Mouse (Mus musculus) G1E (cell line): ENCODE measurements around the gene Mef2c. TPM values are rescaled to one million over a fixed set of nuclear protein-coding genes. Genes with fewer than 3 reads are reported as not detected.

Experiments used
- ATAC-seq: 2 replicates; pipeline ENCODE4 v1.8.0; 2016; ENCODE audit warnings: mild to moderate bottlenecking; ENCODE audit not compliant: insufficient number of reproducible peaks, poor library complexity, low FRiP score, severe bottlenecking; ENCODE audit errors: extremely low read depth
- DNase-seq: peaks from one replicate; pipeline ENCODE4 v3.0.0; 2012; ENCODE audit warnings: low spot score
- H3K27me3 ChIP-seq: 2 replicates; pipeline ENCODE4 v1.6.1; 2012; ENCODE audit warnings: mild to moderate bottlenecking, low read length, inconsistent platforms; ENCODE audit not compliant: insufficient read depth
- H3K36me3 ChIP-seq: replicated peaks from 2 replicates; pipeline ENCODE3; 2012; ENCODE audit warnings: mild to moderate bottlenecking, inconsistent platforms
- H3K4me1 ChIP-seq: 2 replicates; pipeline ENCODE4 v1.6.1; 2012; ENCODE audit warnings: low read depth, low read length, inconsistent platforms, mixed read lengths; ENCODE audit not compliant: insufficient read depth
- H3K4me3 ChIP-seq: 2 replicates; pipeline ENCODE4 v1.5.1; 2012; ENCODE audit warnings: low read depth, mild to moderate bottlenecking, inconsistent platforms, low read length, moderate library complexity, mixed read lengths
- H3K9me3 ChIP-seq: replicated peaks from 2 replicates; pipeline ENCODE4 v1.6.1; 2012; ENCODE audit warnings: inconsistent platforms
- CTCF ChIP-seq: IDR thresholded peaks from 2 replicates; pipeline ENCODE4 v1.5.1; 2012; ENCODE audit warnings: low read depth, low read length, inconsistent platforms, mixed read lengths
- GATA1 ChIP-seq: IDR thresholded peaks from 2 replicates; pipeline ENCODE4 v1.6.1; 2012; ENCODE audit warnings: borderline replicate concordance, low read length, inconsistent platforms, mixed read lengths
- GATA2 ChIP-seq: IDR thresholded peaks from 2 replicates; pipeline ENCODE4 v1.6.1; 2012; ENCODE audit warnings: low read depth, low read length, inconsistent platforms, borderline replicate concordance
- POLR2AphosphoS5 ChIP-seq: IDR thresholded peaks from 2 replicates; pipeline ENCODE4 v1.6.1; 2012; ENCODE audit warnings: low read depth, low read length, inconsistent platforms; ENCODE audit not compliant: insufficient replicate concordance
- TAL1 ChIP-seq: conservative IDR thresholded peaks from 2 replicates; pipeline ENCODE4 v1.6.1; 2012; ENCODE audit warnings: low read depth, low read length, inconsistent platforms, mixed read lengths
- polyA plus RNA-seq: library from polyadenylated mRNA; stranded (reverse); fragments of >175 nt; gene quantifications from 2 replicates; pipeline ENCODE4 v1.2.3, GENCODE M21; 2012
- total RNA-seq, 2 experiments: library from RNA; stranded (forward) in 1 of 2; stranded (reverse) in 1 of 2; fragments of 200-1000 nt in 1 of 2; fragments of >200 nt in 1 of 2; fragmentation: Nextera tagmentation in 1 of 2; gene quantifications; 2 replicates each; pipeline ENCODE4 v1.2.3; 2014 to 2017

Mef2c gene
- total RNA-seq (2014; fragmentation: Nextera tagmentation) (not detected in 2 replicates), total RNA-seq (2017) (0.12 and 0.60 TPM in 2 replicates), polyA plus RNA-seq (0.07 TPM in 1 of 2 replicates, not detected in the other)

- Histone ChIP-seq H3K4me3 (no peak within 1 kb of the TSS), H3K27me3 (no peaks in the 10 kb centered on the region), H3K9me3 (no peaks in the 10 kb centered on the region), H3K36me3 (no peaks in the 10 kb centered on the region), H3K4me1 (no peaks in the 10 kb centered on the region)
- no peak for ATAC-seq
- DNase-seq = no peak
- TF ChIP-seq TAL1 (no peak), CTCF (no peak), POLR2AphosphoS5 (no peak), GATA2 (no peak), GATA1 (no peak)
These were observed at the start of gene Mef2c for GRCm38 (mm10) chr13:83503919-83504318. Gene Mef2c (plus strand): TSS chr13:83504034.

DNA sequence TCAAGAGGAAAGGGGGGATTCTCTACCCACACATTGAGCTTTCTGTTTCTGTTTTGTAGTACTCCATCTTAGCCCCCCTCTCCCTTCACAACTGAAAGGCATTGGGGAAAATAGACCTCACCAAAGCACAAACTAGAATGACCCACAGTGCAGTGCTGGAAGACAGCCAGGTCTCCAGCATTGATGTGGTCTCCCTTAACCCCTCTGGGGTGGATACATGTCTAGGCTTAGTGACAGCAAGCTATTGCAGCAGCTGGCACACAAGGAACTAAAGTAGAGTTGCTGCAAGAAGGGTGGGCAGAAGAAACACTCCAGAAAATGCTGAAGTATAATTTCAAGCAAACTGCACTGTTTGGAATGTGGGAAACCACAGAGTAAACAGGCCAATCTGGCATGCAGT, 45.1 kb upstream of the Mef2c start:
- no peak for ATAC-seq
- TF ChIP-seq GATA2 (no peak), POLR2AphosphoS5 (no peak), TAL1 (no peak), CTCF (no peak), GATA1 (no peak)
- H3K9me3 ChIP-seq = no peaks in the 10 kb centered on the region

GRCm38 (mm10) chr13:83459600-83459999, 44.2 kb upstream of the Mef2c start:
- no peaks in the 10 kb centered on the region for H3K36me3 ChIP-seq
- H3K9me3 ChIP-seq = no peaks in the 10 kb centered on the region
- DNase-seq = no peak
- H3K4me1 ChIP-seq = no peaks in the 10 kb centered on the region
- no peak for TF ChIP-seq GATA1
- no peak for TF ChIP-seq CTCF
- no peak for TF ChIP-seq POLR2AphosphoS5
- no peak for TF ChIP-seq GATA2
- no peak for TF ChIP-seq TAL1
- H3K4me3 ChIP-seq = no peak overlapping the region
- no peaks in the 10 kb centered on the region for H3K27me3 ChIP-seq
- ATAC-seq = no peak

More for the DNA sequence above, 45.1 kb upstream of the Mef2c start:
- DNase-seq = no peak
- no peaks in the 10 kb centered on the region for H3K27me3 ChIP-seq
- no peaks in the 10 kb centered on the region for H3K36me3 ChIP-seq
- no peak overlapping the region for H3K4me3 ChIP-seq
- H3K4me1 ChIP-seq = no peaks in the 10 kb centered on the region

GRCm38 (mm10) chr13:83460620-83461019, 43.2 kb upstream of the Mef2c start:
- no peaks in the 10 kb centered on the region for H3K4me1 ChIP-seq
- DNase-seq (no peak), ATAC-seq (no peak)
- no peak overlapping the region for H3K4me3 ChIP-seq
- H3K36me3 ChIP-seq = no peaks in the 10 kb centered on the region
- H3K9me3 ChIP-seq = no peaks in the 10 kb centered on the region
- H3K27me3 ChIP-seq = no peaks in the 10 kb centered on the region
- TF ChIP-seq CTCF = no peak
- TF ChIP-seq TAL1 = no peak
- no peak for TF ChIP-seq GATA2
- no peak for TF ChIP-seq GATA1
- TF ChIP-seq POLR2AphosphoS5 = no peak

- Histone ChIP-seq H3K9me3 (no peaks in the 10 kb centered on the region), H3K4me3 (no peak overlapping the region), H3K27me3 (no peaks in the 10 kb centered on the region), H3K36me3 (no peaks in the 10 kb centered on the region), H3K4me1 (no peaks in the 10 kb centered on the region)
- no peak for ATAC-seq
- no peak for DNase-seq
- no peak for TF ChIP-seq GATA1
- no peak for TF ChIP-seq POLR2AphosphoS5
- no peak for TF ChIP-seq CTCF
- TF ChIP-seq GATA2 = no peak
- no peak for TF ChIP-seq TAL1
These were observed 42.3 kb upstream of the Mef2c start for GRCm38 (mm10) chr13:83461556-83461955.

DNA sequence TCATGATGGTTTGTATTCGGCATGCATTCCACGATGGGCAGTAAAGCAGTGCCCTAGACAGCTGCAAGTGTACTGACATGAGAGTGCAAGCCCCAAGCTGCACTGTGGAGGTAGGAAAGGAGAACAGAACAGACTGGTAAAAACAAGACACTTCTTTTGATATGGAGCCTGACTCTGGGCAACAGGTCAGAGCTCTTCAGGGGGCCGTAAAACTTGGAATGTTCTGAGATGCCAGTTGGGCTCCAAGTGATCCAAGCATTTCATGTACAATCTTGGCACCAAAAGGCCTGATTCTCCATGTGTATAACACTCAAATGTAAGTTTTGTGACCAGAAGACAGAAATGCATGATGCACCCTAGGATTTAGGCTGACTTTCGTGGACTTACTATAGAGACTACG, 37.1 kb upstream of the Mef2c start:
- DNase-seq (no peak), ATAC-seq (no peak)
- Histone ChIP-seq H3K4me1 (no peaks in the 10 kb centered on the region), H3K9me3 (no peaks in the 10 kb centered on the region), H3K4me3 (no peak overlapping the region), H3K36me3 (no peaks in the 10 kb centered on the region), H3K27me3 (no peaks in the 10 kb centered on the region)
- TF ChIP-seq TAL1 = no peak
- no peak for TF ChIP-seq POLR2AphosphoS5
- no peak for TF ChIP-seq GATA1
- no peak for TF ChIP-seq CTCF
- TF ChIP-seq GATA2 = no peak

GRCm38 (mm10) chr13:83468794-83469193, 35.0 kb upstream of the Mef2c start:
- DNase-seq (no peak), ATAC-seq (no peak)
- H3K27me3 ChIP-seq = no peaks in the 10 kb centered on the region
- no peaks in the 10 kb centered on the region for H3K9me3 ChIP-seq
- no peak for TF ChIP-seq TAL1
- no peak for TF ChIP-seq CTCF
- no peak for TF ChIP-seq GATA1
- TF ChIP-seq POLR2AphosphoS5 = no peak
- no peak for TF ChIP-seq GATA2
- no peak overlapping the region for H3K4me3 ChIP-seq
- H3K36me3 ChIP-seq = no peaks in the 10 kb centered on the region
- no peaks in the 10 kb centered on the region for H3K4me1 ChIP-seq
